Mouse (Mus musculus): ENCODE results near the gene Taf1c. TPM values are rescaled to one million over a fixed set of nuclear protein-coding genes. Genes with fewer than 3 reads are reported as not detected.

The Taf1c gene
- polyA plus RNA-seq, 1 experiment from 2014 or later: 11.7 TPM

DNA sequence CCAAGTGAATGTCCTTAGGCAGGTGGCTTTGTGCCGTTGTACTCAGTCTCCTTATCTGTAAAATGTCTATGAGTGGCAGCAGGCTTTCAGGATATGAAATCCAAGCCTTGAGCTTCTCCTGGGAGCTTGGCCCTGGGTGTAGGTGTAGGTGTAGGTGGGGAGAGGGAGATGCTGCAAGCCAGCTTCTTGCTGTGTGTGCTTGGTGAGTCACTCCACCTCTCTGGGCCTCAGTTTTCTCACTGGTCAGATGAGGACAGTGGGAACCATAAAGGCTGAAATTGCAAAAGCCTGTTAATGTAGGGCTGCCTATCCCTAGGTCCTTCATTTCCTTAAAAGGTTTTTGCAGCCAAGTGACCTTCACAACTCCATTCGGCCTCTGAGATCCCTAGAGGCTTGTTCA lies 30.9 kb upstream of the Taf1c start:
- no peak overlapping the region for H3K4me3 ChIP-seq
- H3K27me3 ChIP-seq: peaks cover 18% of the 10 kb centered on the region
- WGBS: 57% methylated on average over 2 of the region's 2 CpGs
- no peaks in the 10 kb centered on the region for H3K36me3 ChIP-seq
- H3K4me1 ChIP-seq: peaks cover 16% of the 10 kb centered on the region
- H3K9ac ChIP-seq: no peak overlapping the region
- H3K9me3 ChIP-seq: no peaks in the 10 kb centered on the region
- no peak overlapping the region for H3K4me2 ChIP-seq
- ATAC-seq (ENCODE audit: insufficient number of reproducible peaks, low FRiP score, low TSS enrichment, low read depth): no peak
- H3K27ac ChIP-seq: no peak overlapping the region

DNA sequence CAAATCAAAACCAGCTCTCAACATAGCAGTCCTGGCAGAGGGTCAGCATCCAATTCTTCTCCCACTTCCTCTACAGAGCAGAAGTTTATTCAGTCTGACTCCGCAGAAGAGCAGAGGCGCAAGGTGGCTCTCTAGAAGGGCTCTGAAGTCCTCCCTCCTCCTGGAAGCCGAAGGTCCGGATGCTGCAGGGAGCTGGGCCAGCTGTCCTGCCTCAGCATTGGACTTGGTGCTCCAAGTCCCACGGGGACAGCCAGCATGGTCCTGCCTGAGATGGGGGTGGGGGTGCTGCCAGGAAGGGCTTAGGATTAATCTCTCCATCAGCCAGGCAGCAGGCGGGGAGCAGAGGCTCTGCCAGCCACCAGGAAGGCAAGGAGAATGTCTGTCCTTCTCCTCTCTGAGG lies 30.4 kb upstream of the Taf1c start, which contains the start of gene Kcng4:
Gene Kcng4 (minus strand): TSS at position 303 of the 400 bp plus-strand sequence.
- H3K4me1 ChIP-seq: peaks cover 16% of the 10 kb centered on the region
- H3K27me3 ChIP-seq: peaks cover 18% of the 10 kb centered on the region
- H3K9me3 ChIP-seq: no peaks in the 10 kb centered on the region
- H3K4me3 ChIP-seq: no peak within 1 kb of the TSS
- H3K27ac ChIP-seq: peak within 1 kb of the TSS; percentile 59; the same call in 1 of the 2 replicates
- no peak within 1 kb of the TSS for H3K4me2 ChIP-seq
- no peak within 1 kb of the TSS for H3K9ac ChIP-seq
- WGBS: 46% methylated on average over 6 of the region's 6 CpGs
- no peak for ATAC-seq (ENCODE audit: insufficient number of reproducible peaks, low FRiP score, low TSS enrichment, low read depth)
- H3K36me3 ChIP-seq: no peaks in the 10 kb centered on the region

DNA sequence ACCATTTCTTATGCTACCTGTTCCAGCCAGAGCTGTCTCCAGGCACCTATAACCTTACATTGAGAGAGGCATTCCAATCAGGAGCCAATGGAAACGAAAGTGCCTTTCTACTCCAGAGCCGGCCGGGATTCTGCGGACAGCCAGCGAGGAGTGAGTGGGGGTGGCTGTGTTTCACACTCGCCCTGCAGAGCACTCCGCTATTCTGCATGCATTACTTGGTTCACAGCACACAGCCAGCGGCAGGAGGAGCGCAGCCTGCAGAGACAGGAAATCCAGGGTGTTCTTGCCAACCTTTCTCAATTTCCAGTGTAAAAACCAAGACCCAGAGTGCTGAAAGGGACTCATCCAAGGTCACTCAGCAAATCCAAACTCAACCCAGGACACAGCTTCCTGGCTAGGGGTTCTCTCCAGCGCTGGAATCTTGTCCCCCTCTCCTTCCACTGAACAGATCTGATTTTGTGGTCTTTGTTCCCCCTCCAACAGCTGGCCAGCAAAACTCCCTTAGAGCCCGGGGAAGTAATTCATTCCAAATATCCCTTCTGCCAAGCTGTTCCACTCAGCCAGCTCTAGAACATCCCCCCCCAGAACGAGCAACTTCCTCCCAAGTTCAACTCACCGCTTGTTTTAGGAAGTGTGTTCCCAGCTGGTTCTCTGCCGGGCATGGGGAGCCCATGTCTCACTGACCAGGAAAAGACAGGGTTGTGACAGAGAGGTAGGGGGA lies 29.8 kb upstream of the Taf1c start:
- Histone ChIP-seq H3K27ac (peak overlapping the region; percentile 59; the same call in 1 of the 2 replicates), H3K27me3 (peaks cover 18% of the 10 kb centered on the region), H3K4me1 (peaks cover 16% of the 10 kb centered on the region), H3K36me3 (no peaks in the 10 kb centered on the region), H3K9ac (no peak overlapping the region), H3K4me3 (no peak overlapping the region), H3K9me3 (no peaks in the 10 kb centered on the region), H3K4me2 (no peak overlapping the region)
- 25% methylated on average over 14 of the region's 14 CpGs for WGBS
- ATAC-seq (ENCODE audit: insufficient number of reproducible peaks, low FRiP score, low TSS enrichment, low read depth): peak; percentile 36; the same call in 1 of the 2 replicates

DNA sequence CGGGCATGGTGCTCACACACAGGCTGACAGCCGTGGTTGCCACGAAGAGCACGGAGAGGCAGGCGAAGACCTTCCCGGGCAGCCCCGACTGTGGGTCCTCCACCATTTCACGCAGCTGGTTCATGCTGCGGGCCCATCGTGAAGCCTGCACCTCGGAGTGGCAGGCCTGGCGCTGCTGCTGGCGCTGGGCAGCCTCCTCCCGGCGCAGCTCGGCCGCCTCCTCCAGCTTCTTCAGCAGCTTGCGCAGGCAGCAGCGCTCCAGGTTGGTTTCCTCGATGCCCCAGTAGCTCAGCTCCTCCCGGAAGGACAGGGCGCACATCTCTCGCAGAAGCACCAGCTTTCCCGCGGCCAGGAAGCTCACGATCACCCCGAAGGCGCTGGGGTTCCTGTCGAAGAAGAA lies 27.9 kb upstream of the Taf1c start:
- H3K27ac ChIP-seq: no peak overlapping the region
- H3K4me2 ChIP-seq: no peak overlapping the region
- ATAC-seq (ENCODE audit: insufficient number of reproducible peaks, low FRiP score, low TSS enrichment, low read depth): no peak
- no peak overlapping the region for H3K9ac ChIP-seq
- WGBS: 47% methylated on average over 29 of the region's 29 CpGs
- peaks cover 20% of the 10 kb centered on the region for H3K27me3 ChIP-seq
- H3K9me3 ChIP-seq: no peaks in the 10 kb centered on the region
- H3K36me3 ChIP-seq: no peaks in the 10 kb centered on the region
- H3K4me3 ChIP-seq: no peak overlapping the region
- H3K4me1 ChIP-seq: peaks cover 16% of the 10 kb centered on the region

DNA sequence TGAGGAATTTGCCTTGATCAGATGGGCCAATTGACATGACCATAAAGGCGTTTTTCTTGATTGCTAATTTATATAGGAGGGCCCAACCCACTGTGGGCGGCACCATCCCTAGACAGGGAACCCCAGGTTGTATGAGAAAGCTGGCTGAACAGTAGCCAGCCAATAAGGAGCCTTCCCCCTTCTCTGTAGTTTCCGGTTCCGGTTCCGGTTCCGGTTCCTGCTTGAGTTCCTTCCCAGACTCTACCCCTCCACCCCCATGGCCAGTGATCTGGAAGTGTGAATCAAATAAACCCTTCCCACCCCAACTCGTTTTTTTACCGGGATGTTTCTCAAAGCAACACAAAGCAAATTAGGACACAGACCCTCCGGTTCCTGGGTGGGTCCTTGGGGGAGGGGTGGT lies 27.2 kb upstream of the Taf1c start:
- no peaks in the 10 kb centered on the region for H3K9me3 ChIP-seq
- peaks cover 16% of the 10 kb centered on the region for H3K4me1 ChIP-seq
- H3K36me3 ChIP-seq: no peaks in the 10 kb centered on the region
- no peak overlapping the region for H3K4me2 ChIP-seq
- no peak overlapping the region for H3K4me3 ChIP-seq
- no peak overlapping the region for H3K9ac ChIP-seq
- peaks cover 20% of the 10 kb centered on the region for H3K27me3 ChIP-seq
- no peak overlapping the region for H3K27ac ChIP-seq
- no peak for ATAC-seq (ENCODE audit: insufficient number of reproducible peaks, low FRiP score, low TSS enrichment, low read depth)
- WGBS: 75% methylated on average over 9 of the region's 9 CpGs

DNA sequence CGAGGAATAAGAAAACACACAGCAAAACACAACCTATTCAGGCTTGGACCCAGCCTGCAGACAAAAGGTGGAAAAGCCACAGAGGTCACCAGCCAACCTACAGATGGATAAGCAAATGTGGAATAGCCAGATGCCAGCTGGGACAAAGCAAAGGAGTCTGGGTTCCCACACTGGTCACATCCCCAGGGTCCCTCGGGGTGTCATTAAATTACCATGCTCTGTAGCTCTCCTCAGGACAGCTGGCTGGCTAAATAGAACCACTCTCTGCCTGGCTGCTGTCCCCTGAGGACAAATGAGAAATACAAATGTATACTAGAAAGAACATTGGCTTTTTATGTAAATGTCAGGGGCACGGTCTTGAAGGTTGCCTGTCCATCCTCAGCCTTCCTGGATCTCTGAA lies 25.8 kb upstream of the Taf1c start:
- peaks cover 14% of the 10 kb centered on the region for H3K4me1 ChIP-seq
- no peak for ATAC-seq (ENCODE audit: insufficient number of reproducible peaks, low FRiP score, low TSS enrichment, low read depth)
- no peaks in the 10 kb centered on the region for H3K36me3 ChIP-seq
- no peak overlapping the region for H3K4me3 ChIP-seq
- H3K4me2 ChIP-seq: no peak overlapping the region
- WGBS: 42% methylated on average over 3 of the region's 3 CpGs
- no peaks in the 10 kb centered on the region for H3K9me3 ChIP-seq
- no peak overlapping the region for H3K9ac ChIP-seq
- H3K27me3 ChIP-seq: peaks cover 20% of the 10 kb centered on the region
- no peak overlapping the region for H3K27ac ChIP-seq

DNA sequence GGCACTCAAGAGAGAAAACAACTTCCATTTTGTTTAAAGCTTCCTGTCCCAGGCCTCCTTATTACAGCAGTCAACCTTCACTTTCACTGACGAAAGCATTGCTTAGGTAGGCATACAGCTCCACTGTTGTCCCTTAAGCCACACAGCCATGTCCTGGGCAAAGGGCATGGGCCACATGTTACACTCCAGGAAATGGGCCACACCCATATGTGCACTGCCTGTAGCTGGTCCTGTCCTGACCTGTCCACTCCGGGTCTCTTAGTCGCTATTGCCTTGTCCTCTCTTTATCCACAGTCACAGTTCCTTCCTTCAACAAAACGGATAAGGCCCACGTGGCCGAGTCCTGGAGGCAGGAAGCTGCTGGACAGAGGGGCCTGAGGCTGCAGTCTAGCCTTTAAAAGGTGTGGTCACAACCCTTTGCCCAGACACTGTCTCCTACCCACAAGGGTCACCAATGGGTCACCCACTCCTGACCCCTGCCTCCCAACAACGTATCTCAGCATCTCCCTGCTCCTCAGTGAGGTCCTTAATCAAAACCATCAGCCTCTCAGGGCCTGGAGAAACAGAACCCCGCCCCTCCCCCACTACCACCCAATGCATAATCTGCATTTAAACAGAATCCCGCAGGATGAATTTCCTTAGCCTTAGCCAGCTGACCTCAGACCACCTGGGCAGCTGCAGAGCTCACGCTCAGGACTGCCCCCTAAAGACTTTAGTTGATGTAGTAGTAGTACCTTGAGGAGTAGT lies 22.8 kb upstream of the Taf1c start:
- WGBS: 16% methylated on average over 10 of the region's 10 CpGs

DNA sequence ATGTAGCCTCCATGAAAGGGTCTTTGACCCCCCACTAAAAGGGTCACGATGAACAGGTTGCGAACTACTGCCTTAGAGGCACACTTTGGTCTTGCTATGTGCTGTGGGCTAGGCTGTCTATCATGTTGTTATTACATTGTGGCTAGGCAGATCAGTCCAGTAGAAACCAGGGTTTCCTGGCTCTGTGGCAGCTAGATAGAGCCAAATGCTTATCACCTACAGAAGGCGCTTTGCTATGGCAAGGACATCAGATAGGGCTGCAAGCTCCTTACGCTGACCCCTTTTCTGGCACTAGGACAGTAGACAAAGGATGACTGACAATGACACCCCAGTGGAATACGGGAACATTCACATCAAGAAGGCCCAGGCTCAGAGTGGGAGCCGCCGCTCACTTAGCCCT lies 22.2 kb upstream of the Taf1c start:
- Histone ChIP-seq H3K9me3 (no peaks in the 10 kb centered on the region), H3K36me3 (no peaks in the 10 kb centered on the region), H3K27me3 (peaks cover 2% of the 10 kb centered on the region; the same call in 1 of the 2 replicates), H3K9ac (no peak overlapping the region), H3K4me2 (no peak overlapping the region), H3K27ac (no peak overlapping the region), H3K4me3 (no peak overlapping the region), H3K4me1 (no peaks in the 10 kb centered on the region)
- WGBS: 88% methylated on average over 7 of the region's 7 CpGs
- no peak for ATAC-seq (ENCODE audit: insufficient number of reproducible peaks, low FRiP score, low TSS enrichment, low read depth)

More for the DNA sequence above, 22.8 kb upstream of the Taf1c start:
- Histone ChIP-seq H3K9me3 (no peaks in the 10 kb centered on the region), H3K27ac (no peak overlapping the region), H3K9ac (no peak overlapping the region), H3K36me3 (no peaks in the 10 kb centered on the region), H3K4me2 (no peak overlapping the region), H3K4me1 (no peaks in the 10 kb centered on the region), H3K4me3 (no peak overlapping the region), H3K27me3 (peaks cover 5% of the 10 kb centered on the region)
- no peak for ATAC-seq (ENCODE audit: insufficient number of reproducible peaks, low FRiP score, low TSS enrichment, low read depth)

DNA sequence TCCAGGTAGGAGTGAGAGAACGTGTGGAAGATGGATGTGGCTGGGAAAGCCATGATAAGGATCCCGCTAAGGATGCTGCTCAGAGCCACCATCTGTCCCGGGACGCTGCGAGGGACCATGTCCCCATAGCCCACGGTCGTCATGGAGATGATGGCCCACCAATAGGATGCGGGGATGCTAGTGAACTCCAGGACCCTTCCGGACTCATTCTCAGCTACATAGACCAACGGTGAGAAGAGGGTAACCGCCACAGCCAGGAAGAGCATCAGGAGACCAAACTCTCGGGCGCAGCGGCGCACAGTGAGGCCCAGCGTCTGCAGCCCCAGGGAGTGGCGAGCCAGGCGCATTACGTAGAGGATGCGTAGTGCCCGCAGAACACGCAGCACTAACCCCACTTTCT lies 20.8 kb upstream of the Taf1c start:
- 0 out of 2 replicates have a peak, but pooled peaks cover 2% of the 10 kb centered on the region for H3K27me3 ChIP-seq
- no peaks in the 10 kb centered on the region for H3K9me3 ChIP-seq
- H3K4me3 ChIP-seq: no peak overlapping the region
- no peak for ATAC-seq (ENCODE audit: insufficient number of reproducible peaks, low FRiP score, low TSS enrichment, low read depth)
- H3K9ac ChIP-seq: no peak overlapping the region
- no peak overlapping the region for H3K27ac ChIP-seq
- no peaks in the 10 kb centered on the region for H3K4me1 ChIP-seq
- H3K4me2 ChIP-seq: no peak overlapping the region
- H3K36me3 ChIP-seq: no peaks in the 10 kb centered on the region
- 82% methylated on average over 22 of the region's 22 CpGs for WGBS

DNA sequence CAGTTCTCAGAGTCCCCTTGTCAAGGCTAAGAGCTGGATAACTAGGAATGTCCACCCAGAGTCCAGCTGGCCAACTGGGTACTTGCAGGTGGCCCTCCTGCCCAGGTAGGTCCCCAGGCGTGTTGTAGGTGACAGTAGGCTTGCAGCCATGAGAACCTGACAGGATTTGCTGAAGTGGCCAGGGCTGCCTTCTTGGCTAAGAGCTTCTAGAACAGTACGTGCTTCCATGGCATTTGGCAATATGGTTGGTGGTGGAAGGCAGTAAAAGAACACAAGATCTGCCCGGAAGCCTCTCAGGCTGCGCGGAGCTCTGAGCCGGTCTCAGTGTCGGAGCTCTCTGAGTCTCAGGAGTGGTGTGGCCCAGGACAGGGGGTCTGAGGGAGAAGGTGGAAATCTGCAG lies 19.9 kb upstream of the Taf1c start:
- Histone ChIP-seq H3K27ac (no peak overlapping the region), H3K4me2 (no peak overlapping the region), H3K27me3 (0 out of 2 replicates have a peak, but pooled peaks cover 2% of the 10 kb centered on the region), H3K9ac (no peak overlapping the region), H3K9me3 (no peaks in the 10 kb centered on the region), H3K4me1 (no peaks in the 10 kb centered on the region), H3K4me3 (no peak overlapping the region), H3K36me3 (no peaks in the 10 kb centered on the region)
- WGBS: 88% methylated on average over 7 of the region's 7 CpGs
- no peak for ATAC-seq (ENCODE audit: insufficient number of reproducible peaks, low FRiP score, low TSS enrichment, low read depth)

DNA sequence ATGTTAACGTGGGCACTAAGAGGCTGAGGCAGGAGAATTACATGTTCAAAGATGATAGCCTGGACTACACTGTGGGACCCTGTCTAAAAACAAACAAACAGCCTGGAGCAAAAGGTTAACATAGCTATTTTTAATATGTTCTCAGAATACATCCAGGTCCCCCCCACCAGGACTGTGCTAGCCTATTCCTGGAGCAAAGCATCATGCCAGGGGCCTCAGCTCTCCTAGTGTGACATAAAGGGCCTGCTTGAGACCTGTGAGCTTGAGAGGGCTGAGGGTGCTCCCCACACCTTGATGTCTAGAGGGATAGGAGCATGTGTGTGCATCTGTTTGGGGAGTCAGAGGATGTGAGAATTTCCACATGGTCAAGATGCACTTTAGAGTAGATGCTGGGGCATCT lies 18.7 kb upstream of the Taf1c start:
- 72% methylated on average over 1 of the region's 1 CpGs for WGBS
- H3K9ac ChIP-seq: no peak overlapping the region
- H3K27ac ChIP-seq: no peak overlapping the region
- no peaks in the 10 kb centered on the region for H3K27me3 ChIP-seq
- H3K4me1 ChIP-seq: no peaks in the 10 kb centered on the region
- no peak overlapping the region for H3K4me2 ChIP-seq
- ATAC-seq (ENCODE audit: insufficient number of reproducible peaks, low FRiP score, low TSS enrichment, low read depth): no peak
- H3K4me3 ChIP-seq: no peak overlapping the region
- no peaks in the 10 kb centered on the region for H3K9me3 ChIP-seq
- no peaks in the 10 kb centered on the region for H3K36me3 ChIP-seq

DNA sequence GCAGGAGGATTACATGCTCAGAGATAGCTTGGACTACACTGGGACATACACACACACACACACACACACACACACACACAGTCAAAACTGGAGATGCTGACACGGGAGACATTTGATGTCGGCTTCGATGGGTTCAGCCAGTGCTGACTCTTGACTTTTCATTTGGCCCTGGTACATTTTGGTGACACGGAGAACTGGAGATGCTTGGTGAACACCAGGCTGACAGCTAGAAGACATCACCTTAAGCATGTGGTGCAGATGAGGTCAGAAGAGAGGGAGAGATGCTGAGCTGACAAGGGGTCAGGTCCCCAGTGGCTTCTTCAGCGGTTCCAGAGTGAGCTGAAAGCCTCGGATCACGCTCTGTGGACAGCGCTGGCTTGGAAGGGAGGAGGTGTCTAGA lies 18.0 kb upstream of the Taf1c start:
- H3K36me3 ChIP-seq: no peaks in the 10 kb centered on the region
- no peak overlapping the region for H3K4me3 ChIP-seq
- H3K4me2 ChIP-seq: no peak overlapping the region
- no peak overlapping the region for H3K27ac ChIP-seq
- no peaks in the 10 kb centered on the region for H3K27me3 ChIP-seq
- H3K9me3 ChIP-seq: no peaks in the 10 kb centered on the region
- WGBS: 88% methylated on average over 8 of the region's 8 CpGs
- no peak overlapping the region for H3K9ac ChIP-seq
- no peak for ATAC-seq (ENCODE audit: insufficient number of reproducible peaks, low FRiP score, low TSS enrichment, low read depth)
- H3K4me1 ChIP-seq: no peaks in the 10 kb centered on the region

All from limb, embryonic 15.5 days (tissue).